Mouse (Mus musculus) common myeloid progenitor, adult 5-6 weeks (primary cell): ENCODE data around the gene Olfr328. TPM values are rescaled to one million over a fixed set of nuclear protein-coding genes. Genes with fewer than 3 reads are reported as not detected.
"Not testable (repeated sequence)": the region's sequence is repeated elsewhere in the genome, so short reads cannot be mapped to it uniquely, and the experiment has no call there.

ENCODE experiments used
- ATAC-seq: replicated peaks from 2 replicates; pipeline ENCODE4 v1.8.0; 2016; ENCODE audit warnings: low read depth, mild to moderate bottlenecking, moderate TSS enrichment, inconsistent platforms; ENCODE audit not compliant: poor library complexity, severe bottlenecking
- total RNA-seq: library from RNA; stranded (forward); fragments of 200-1000, 187-1606 nt; gene quantifications from 2 replicates; pipeline ENCODE4 v1.2.3, GENCODE M21; 2017

Olfr328 gene
- not detected in 2 replicates for total RNA-seq

DNA sequence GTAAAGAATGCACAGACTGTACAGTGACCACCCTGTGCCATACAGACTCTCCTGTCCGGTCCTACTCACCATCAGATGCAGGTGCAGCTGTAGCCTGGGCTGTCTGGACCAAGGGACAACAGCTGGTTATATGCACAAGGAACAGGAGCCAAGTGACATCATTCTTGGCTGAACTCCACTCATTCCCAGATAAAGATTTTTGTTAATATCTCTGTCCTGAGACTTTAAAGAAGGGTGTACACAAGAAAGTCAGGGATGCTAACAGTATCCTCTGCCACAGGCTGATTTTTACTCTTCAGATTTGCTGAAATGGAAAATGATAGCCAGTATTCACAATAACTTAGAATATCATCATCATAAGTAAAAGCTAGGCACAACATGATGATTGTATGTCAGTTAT is at the start of gene Olfr328:
Gene Olfr328 (minus strand): TSS at position 101 of the 400 bp plus-strand sequence.
- ATAC-seq = no peak

DNA sequence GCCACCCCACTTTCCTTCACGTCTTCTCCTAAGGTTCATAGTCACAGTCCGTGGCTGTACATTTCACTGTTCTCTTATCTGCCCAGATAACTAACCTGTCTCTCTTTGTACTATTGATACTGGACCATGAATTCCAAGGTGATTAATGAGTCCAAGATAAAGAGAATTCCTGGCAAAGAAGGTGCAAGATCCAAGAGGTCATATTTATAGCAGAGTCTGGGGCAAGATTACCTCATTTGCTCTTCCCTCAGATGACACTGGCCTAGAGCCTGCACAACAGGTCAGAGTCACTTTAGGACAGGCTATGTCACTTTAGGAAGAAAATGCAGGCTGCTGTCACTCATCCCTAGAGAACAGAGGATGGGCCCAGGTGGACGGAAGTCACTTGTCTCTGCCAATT is 49.8 kb upstream of the Olfr328 start:
- no peak for ATAC-seq

DNA sequence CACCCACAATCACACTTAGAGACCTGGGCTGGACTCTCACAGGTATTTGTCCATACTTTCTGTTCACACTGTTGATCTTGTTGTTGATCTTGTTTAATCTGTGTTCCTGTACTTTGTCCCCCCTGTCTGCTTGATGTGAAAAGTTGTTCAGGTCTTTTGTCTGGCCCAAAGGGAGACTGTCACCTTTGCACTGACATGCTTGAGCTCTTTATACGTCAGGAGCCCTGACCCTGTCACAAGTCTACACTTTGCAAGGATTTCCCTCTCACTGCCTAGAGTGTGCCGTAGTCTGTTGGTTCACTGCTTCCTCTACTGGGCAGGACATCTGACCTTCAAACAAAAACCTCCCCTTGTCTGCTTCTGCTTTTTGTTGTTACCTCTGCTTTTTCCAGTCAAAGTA is 49.3 kb upstream of the Olfr328 start:
- ATAC-seq = no peak

DNA sequence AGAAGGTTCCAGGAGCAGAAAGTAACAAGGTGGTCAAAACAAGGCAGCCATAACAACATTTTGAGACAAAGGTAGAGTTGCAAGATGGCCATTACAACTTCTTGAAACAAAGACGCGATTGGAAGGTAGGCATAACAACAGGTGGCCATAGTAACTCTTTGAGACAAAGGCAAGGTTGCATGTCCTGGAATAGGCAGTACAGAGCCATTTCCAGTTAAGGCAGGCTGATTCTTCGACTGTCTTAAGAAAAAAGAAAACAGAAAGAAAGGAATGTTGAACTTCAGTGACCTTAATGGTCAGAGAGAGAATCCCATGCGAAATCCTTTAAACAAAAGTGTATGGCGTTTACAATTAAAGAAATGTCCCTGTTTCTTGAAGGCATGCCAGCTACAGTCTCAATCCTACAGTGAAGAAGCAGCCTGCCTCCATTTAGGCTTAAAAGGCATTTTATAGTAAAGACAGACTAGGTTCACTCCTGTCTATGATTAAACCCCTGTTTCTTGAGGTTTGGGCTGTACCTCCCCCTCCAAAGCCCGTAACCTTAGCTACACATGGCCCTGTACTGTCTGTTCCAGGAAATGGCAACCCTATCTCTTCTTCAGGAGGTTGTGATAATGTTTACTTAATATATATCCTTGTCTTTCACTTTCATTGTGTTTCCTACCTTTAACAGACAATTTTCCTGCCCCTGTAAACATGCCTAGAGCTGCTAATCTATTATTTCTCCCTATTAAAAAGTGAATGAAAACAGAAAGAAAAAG is 47.5 kb upstream of the Olfr328 start:
- ATAC-seq = peak; percentile 62; the same call in 1 of the 2 replicates

DNA sequence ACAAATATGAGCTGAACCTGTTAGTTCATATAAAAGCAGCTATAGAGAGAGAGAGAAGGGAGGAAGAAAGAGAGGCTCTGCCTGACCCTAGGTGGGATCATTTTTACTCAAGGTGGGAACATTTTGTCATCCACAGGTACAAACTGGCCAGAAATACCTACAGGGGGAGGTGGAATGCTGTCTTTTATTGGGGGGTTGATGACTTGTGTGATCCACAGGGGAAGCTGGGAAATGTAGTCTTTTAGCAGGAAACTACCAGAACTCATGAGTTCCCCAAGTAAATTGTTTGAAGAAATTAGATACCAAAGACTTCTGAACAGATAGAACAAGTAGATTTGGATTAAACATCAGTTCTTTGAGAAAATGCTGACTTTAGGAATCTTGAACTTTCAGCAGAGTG is 46.6 kb upstream of the Olfr328 start:
- ATAC-seq = no peak

DNA sequence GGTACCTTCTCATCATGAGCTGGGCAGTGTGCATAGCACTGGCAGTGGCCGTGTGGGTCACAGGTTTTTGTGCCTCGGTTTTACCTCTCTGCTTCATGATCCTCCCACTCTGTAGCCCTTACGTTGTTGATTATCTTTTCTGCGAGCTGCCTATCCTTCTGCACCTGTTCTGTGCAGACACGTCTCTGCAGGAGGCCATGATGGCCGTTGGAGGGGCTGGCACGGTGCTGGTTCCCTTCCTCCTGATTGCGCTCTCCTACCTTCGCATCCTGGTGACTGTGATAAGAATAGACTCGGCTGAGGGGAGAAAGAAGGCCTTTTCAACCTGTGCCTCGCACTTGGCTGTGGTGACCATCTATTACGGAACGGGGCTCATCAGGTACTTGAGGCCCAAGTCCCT is 42.4 kb upstream of the Olfr328 start:
- no peak for ATAC-seq

DNA sequence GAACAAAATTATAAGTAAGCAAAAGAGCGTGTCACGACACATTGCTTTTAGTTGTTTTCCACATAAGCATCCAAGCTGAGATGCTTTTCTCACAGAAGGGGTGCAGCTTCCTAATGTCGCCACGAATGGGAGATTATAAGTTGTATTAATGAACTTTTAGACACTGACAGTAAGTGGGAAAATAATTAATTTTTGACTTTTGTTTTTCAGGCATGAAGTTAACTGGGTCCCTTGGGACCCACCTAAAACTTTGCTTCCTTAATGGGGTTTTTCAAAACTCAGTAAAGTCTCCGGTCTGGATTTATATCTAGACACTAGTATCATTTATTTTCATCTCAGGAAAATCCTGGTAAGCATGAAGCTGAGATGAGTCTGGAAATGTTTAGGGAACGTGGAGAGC is 39.4 kb upstream of the Olfr328 start, which contains the start of gene Olfr324:
Gene Olfr324 (plus strand): TSS at position 301 of the 400 bp plus-strand sequence.
- ATAC-seq = no peak

DNA sequence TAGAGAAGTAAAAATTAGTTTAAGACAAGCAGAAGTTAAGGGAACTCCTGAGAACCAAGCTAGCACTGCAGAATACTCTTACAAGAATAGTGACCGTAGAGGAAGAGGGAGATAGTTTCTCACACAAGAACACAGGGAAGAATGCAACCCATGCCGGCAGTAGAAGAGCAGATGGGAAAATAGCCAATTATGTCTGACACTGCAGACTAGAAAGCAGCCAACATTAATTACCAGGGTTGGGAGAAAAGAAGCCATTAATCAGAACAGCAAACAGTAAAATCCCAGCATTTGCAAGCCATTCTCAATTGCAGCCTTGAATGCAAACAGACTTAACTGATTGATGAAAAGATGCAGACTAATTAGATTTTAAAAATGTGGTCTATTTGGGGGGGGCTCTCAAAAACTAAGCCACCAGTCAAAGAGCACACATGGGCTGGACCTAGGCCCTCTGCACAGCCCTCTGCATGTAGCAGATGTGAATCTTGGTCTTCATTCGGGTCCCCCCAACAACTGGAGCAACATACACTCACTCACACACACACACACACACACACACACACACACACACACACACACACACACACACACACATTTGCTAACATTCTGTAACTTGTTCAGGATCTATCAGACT is 33.3 kb upstream of the Olfr328 start:
- ATAC-seq = no peak

DNA sequence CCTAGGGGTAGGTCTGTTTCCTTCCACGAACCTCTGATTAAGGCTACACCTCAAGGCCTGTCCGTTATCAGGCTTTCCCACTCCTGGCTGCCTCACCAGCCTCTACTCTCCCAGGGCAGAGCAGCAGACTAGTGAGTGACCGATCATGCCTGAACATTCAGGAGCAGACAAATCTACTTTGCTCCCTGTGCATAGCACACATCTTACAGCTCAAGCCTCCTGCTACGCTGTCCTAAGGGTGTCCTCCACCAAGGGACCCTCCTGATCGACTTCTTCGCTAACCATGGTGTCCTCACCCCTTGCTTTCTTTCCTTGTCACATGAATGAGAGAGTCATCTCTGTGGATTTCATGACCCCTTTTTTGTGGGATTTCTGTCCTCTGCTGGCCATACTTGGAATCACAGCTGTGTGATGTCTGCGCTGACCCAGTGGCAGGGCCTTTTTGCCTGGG is 32.5 kb upstream of the Olfr328 start:
- peak; percentile 78 for ATAC-seq

DNA sequence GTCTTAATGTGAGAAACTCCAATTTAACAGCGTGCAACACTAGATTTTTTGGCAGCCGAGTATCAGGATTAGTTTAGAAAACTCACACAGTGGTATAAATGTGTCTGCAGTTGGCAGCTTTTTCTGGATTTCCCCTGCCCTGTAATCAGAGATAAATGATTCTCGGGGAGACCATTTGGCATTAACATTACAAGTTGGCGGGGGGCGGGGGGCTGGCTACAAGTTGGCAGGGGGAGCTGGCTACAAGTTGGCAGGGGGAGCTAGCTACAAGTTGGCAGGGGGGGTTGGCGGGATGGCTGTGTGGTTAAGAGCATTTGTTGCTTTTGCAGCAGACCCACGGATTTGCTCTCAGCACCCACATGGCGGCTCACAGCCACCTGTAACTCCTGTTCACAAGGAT is 23.2 kb upstream of the Olfr328 start:
- no peak for ATAC-seq

DNA sequence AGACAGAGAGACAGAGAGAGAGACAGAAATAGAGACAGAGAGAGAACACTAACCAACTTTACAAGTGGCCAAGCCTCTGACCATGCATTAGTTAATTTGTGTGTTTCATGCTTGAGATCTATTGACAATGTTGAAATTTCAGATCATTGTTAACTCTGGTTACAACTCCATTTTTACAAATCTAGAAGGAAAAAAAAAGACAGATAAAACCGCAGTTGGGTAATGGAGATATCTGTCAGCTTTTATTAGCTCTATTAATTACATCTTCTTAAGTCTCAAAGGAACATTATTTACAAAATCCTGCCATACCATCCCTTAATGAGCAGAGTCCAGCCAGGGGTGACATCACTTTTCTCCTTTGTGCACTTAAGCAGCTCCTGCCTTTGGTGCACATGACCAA is 22.0 kb upstream of the Olfr328 start, which contains the start of gene Olfr325:
Gene Olfr325 (plus strand): TSS at position 301 of the 400 bp plus-strand sequence.
- no peak for ATAC-seq

DNA sequence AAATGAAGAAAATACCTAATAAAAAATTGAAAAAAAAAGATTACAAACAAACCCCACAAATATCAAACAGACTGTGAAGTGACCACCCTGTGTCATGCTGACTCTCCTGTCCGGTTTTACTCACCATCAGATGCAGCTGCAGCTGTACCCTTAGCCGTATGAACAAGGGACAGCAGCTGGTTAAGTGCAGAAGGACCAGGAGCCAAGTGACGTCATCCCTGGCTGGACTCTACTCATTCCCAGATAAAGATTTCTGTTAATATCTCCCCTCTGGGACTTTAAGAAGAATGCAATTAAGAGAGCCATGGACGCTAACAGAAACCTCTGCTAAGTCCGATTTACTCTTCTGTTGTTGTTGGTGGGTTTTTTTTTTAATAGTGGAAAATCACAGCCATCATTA is 15.0 kb upstream of the Olfr328 start, which contains the start of gene Olfr224:
Gene Olfr224 (minus strand): TSS at position 149 of the 400 bp plus-strand sequence.
- ATAC-seq = no peak

DNA sequence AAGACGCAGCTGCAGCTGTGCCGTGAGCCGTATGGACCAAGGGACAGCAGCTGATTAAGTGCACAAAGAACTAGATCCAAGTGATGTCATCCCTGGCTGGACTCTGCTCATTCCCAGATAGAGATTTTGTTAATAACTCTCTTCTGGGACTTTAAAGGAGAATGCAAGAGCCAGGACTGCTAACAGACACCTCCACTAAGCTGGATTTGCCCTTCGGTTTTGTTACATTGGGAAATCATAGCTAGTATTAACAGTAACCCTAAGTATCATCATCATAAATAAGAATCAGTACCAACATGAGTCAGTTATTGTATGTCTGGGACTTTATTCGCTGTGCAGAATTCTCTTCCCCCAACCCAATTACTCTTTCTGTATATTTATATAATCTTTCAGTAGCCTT is 9.1 kb downstream of the Olfr328 start, which contains the start of gene Olfr329-ps:
Gene Olfr329-ps (minus strand): TSS at position 101 of the 400 bp plus-strand sequence.
- no peak for ATAC-seq

DNA sequence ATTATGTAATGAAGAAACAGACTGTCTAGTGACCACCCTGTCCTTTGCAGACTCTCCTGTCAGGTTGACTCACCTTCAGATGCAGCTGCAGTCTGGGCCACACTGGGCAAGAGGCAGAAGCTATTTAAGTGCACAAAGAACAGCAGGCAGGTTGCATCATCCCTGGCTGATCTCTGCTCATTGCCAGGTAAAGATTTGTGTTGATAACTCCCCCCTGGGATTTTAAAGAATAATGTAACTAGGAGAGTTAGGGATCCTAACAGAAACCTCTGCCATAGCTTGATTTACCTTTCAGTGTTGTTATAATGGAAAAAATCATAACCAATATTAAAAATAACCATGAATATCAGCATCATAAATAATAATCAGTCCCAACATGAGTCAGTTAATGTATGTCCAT is 20.7 kb downstream of the Olfr328 start, which contains the start of gene Olfr330:
Gene Olfr330 (minus strand): TSS at position 101 of the 400 bp plus-strand sequence.
- not testable (repeated sequence) for ATAC-seq

DNA sequence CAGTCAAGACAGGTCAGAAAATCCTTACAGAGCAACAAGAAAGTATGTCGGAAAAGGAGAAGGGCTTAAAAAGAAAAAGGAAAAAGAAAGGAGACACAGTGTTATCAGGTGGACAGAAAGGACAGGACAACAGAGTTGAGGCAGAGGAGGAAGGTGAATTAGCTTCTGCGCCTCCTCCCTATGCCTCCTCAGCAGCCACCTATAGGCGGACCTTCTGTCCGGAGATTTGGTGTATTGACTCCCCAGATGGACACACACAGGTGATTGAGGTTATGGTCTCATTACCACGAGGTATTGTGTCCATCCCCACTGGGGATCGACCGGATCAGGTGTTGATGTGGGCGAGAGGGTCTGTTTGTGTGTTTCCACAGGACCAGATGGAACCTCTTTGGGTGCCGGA is 35.7 kb downstream of the Olfr328 start:
- not testable (repeated sequence) for ATAC-seq

DNA sequence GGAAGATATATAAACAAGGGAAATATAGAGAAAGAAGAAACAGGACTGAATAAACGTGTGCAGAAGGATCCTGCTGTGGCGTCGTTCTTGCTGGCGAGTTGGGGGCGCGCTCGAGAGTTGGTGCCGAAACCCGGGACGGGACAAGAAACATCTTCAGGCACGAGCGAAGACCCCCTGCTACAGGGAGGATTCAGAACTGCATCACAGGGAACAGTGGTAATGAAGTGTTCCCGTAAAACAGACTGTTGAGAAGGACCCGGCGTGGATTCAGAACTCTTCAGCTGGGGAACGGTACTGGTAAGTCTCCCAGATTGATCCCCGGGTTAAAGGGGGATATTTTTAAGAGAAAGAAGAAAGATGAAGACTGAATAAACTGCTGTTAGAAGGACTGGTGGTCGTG is 36.5 kb downstream of the Olfr328 start:
- not testable (repeated sequence) for ATAC-seq

DNA sequence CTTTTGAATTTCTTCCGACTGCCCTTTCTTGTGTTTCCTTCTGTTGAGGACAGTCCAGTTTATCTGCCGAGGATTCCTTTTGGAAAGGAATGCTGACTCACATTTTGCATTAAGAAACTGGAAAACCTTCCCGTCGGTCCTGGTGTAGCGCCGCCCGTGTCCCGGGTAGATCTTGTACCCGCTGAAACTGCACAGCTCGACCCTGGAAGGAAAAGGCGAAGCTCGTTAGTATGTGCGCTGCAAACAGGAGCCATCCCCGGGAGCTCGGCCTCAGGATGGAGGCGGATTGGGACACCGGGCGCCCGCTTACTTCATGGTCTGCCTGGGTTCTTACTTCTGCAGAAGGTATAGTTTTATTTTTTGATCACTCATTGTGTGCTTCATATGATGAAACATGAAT is 46.4 kb downstream of the Olfr328 start:
- ATAC-seq = not testable (repeated sequence)

DNA sequence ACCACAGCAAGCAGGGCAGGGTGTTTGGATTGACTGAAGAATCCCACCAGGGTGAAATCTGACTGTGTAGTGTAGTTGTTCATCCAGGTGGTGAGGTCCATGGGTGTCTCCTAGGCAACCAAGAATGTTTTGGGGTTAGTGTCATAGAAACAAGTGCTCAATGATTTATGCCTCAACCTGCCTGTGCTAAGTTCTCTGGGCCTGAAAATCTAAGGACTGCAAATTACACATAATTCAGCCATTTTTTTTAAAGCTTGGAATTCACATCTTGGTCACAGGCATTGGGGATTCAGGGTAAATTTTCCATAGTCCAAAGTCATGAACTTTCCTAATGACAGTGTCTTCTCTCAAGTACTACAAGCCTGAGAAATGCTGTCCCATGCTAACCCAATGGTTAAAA is 53.0 kb downstream of the Olfr328 start, which contains the start of gene Olfr331:
Gene Olfr331 (minus strand): TSS at position 101 of the 400 bp plus-strand sequence.
- ATAC-seq = not testable (repeated sequence)
